Mouse (Mus musculus) hindbrain, embryonic 14.5 days (tissue): ENCODE results near the gene Sf1. TPM values are rescaled to one million over a fixed set of nuclear protein-coding genes. Genes with fewer than 3 reads are reported as not detected.

ENCODE experiments used
- ATAC-seq: fragments of 200-750 bp; cut with Nextera tagmentation; 2 replicates; pipeline ENCODE4 v1.8.0; 2017; ENCODE audit warnings: moderate number of reproducible peaks, mild to moderate bottlenecking, moderate TSS enrichment, moderate library complexity; ENCODE audit not compliant: low FRiP score
- DNase-seq: peaks from one replicate; pipeline ENCODE4 v3.0.0-alpha.2; 2015; ENCODE audit warnings: low spot score
- H3K27ac ChIP-seq: fragments of 300-500 bp; sonication (generic); 2 replicates; pipeline ENCODE4 v1.5.1; 2014; ENCODE audit warnings: mild to moderate bottlenecking, moderate library complexity
- H3K27me3 ChIP-seq: fragments of 300-500 bp; sonication (generic); 2 replicates; pipeline ENCODE4 v1.6.1; 2014; ENCODE audit warnings: mild to moderate bottlenecking, low read length, mixed read lengths; ENCODE audit not compliant: control insufficient read depth, insufficient read depth
- H3K36me3 ChIP-seq: fragments of 300-500 bp; sonication (generic); replicated peaks from 2 replicates; pipeline ENCODE4 v1.6.1; 2014; ENCODE audit not compliant: control insufficient read depth, insufficient read depth
- H3K4me1 ChIP-seq: fragments of 300-500 bp; sonication (generic); replicated peaks from 2 replicates; pipeline ENCODE4 v1.6.1; 2014; ENCODE audit warnings: antibody characterized with exemption, low read length, mixed read lengths; ENCODE audit not compliant: control insufficient read depth, insufficient read depth
- H3K4me2 ChIP-seq: fragments of 300-500 bp; sonication (generic); replicated peaks from 2 replicates; pipeline ENCODE4 v1.6.1; 2014; ENCODE audit warnings: mild to moderate bottlenecking, moderate library complexity
- H3K4me3 ChIP-seq: fragments of 300-500 bp; sonication (generic); replicated peaks from 2 replicates; pipeline ENCODE4 v1.5.1; 2014; ENCODE audit warnings: mild to moderate bottlenecking, low read length
- H3K9ac ChIP-seq: fragments of 300-500 bp; sonication (generic); 2 replicates; pipeline ENCODE4 v1.6.1; 2014
- H3K9me3 ChIP-seq: fragments of 300-500 bp; sonication (generic); 2 replicates; pipeline ENCODE4 v1.6.1; 2016; ENCODE audit warnings: low read length; ENCODE audit not compliant: control insufficient read depth
- WGBS: fragments of 180-500 bp; shearing (Covaris S2); extraction: QIAGEN DNeasy Blood & Tissue Kit; methylation state at CpG from one replicate; pipeline ENCODE4 v1.1.7; 2014; 5-methylcytosine and 5-hydroxymethylcytosine counted together
- microRNA-seq: library from miRNA; unstranded; fragments of <30 nt; microRNA quantifications from one replicate; pipeline ENCODE4, GENCODE M21; 2016
- polyA plus RNA-seq: library from polyadenylated mRNA; unstranded; fragments of >200 nt; fragmentation: Nextera tagmentation; extraction: Ambion mirVana; gene quantifications from 2 replicates; pipeline ENCODE4 v1.2.1, GENCODE M21; 2014

The Sf1 gene
- polyA plus RNA-seq, 1 experiment from 2014 or later, result 103 TPM

- no peak overlapping the region for H3K4me3 ChIP-seq
- H3K9me3 ChIP-seq, result no peaks in the 10 kb centered on the region
- H3K4me1 ChIP-seq, result peaks cover 87% of the 10 kb centered on the region
- no peak for DNase-seq
- ATAC-seq, result no peak
- no peak overlapping the region for H3K9ac ChIP-seq
- 0 out of 2 replicates have a peak overlapping the region, but pooled peaks have one; percentile 41 for H3K27ac ChIP-seq
- H3K27me3 ChIP-seq, result peaks cover 13% of the 10 kb centered on the region
- WGBS, result 14% methylated on average over 13 of the region's 13 CpGs
- peaks cover 17% of the 10 kb centered on the region for H3K36me3 ChIP-seq
- peak overlapping the region; percentile 53; the same call in 1 of the 2 replicates for H3K4me2 ChIP-seq
Observed at GRCm38 (mm10) chr19:6426703-6427500, 63.4 kb downstream of the Sf1 start.

Small RNAs within 50 kb of the gene (microRNA-seq; reads per million reads assigned to microRNA genes)
- gene Mir6989, result 0.48 reads per million

Other genes with a start within 250 kb of the Sf1 start
- 51.3 and 54.5 TPM in 2 replicates for gene Sac3d1, start 245.0 kb upstream of the Sf1 start, polyA plus RNA-seq
- 59.6 and 60.8 TPM in 2 replicates for gene Snx15, start 235.4 kb upstream of the Sf1 start, polyA plus RNA-seq
- not detected in 2 replicates for gene Batf2, start 222.7 kb upstream of the Sf1 start, polyA plus RNA-seq
- 114 and 117 TPM in 2 replicates for gene Arl2, start 222.1 kb upstream of the Sf1 start, polyA plus RNA-seq
- gene Majin, start 179.3 kb upstream of the Sf1 start, polyA plus RNA-seq, result not detected in 2 replicates
- not detected in 2 replicates for gene Gpha2, start 137.3 kb upstream of the Sf1 start, polyA plus RNA-seq
- gene Ppp2r5b, start 127.8 kb upstream of the Sf1 start, polyA plus RNA-seq, result 140 and 158 TPM in 2 replicates
- gene Atg2a, start 122.0 kb upstream of the Sf1 start, polyA plus RNA-seq, result 14.5 and 14.8 TPM in 2 replicates
- 80.0 and 84.9 TPM in 2 replicates for gene Ehd1, start 87.0 kb upstream of the Sf1 start, polyA plus RNA-seq
- 0.56 and 0.63 TPM in 2 replicates for gene Cdc42bpg, start 57.2 kb upstream of the Sf1 start, polyA plus RNA-seq
- gene Men1, start 28.7 kb upstream of the Sf1 start, polyA plus RNA-seq, result 46.7 and 51.5 TPM in 2 replicates
- gene Map4k2, start 22.6 kb upstream of the Sf1 start, polyA plus RNA-seq, result 12.4 and 15.4 TPM in 2 replicates
- gene Pygm, start 20.7 kb downstream of the Sf1 start, polyA plus RNA-seq, result 6.2 and 6.8 TPM in 2 replicates
- gene Rasgrp2, start 35.6 kb downstream of the Sf1 start, polyA plus RNA-seq, result 89.2 and 111 TPM in 2 replicates
- gene Nrxn2, start 55.0 kb downstream of the Sf1 start, polyA plus RNA-seq, result 60.6 and 66.4 TPM in 2 replicates
- gene Slc22a12, start 179.3 kb downstream of the Sf1 start, polyA plus RNA-seq, result not detected in 2 replicates